Mouse (Mus musculus) bone marrow macrophage, adult 2 months (primary cell): ENCODE data around the gene Cxcl17.

Experiments
- CTCF ChIP-seq: IDR thresholded peaks from 2 replicates; pipeline ENCODE4 v1.5.1; 2012; ENCODE audit warnings: low read depth, mild to moderate bottlenecking, low read length, moderate library complexity
- POLR2A ChIP-seq: IDR thresholded peaks from 2 replicates; pipeline ENCODE4 v1.6.1; 2012; ENCODE audit warnings: mild to moderate bottlenecking, low read depth, low read length, borderline replicate concordance

GRCm38 (mm10) chr7:25385259-25385658 is 27.4 kb downstream of the Cxcl17 start:
- TF ChIP-seq POLR2A (no peak), CTCF (no peak)
